Mouse (Mus musculus) C2C12 (cell line): ENCODE results near the gene Cfap298.

Experiments
- CEBPB ChIP-seq: IDR thresholded peaks from one replicate; pipeline ENCODE4 v1.6.1; 2011; ENCODE audit warnings: low read depth, mild to moderate bottlenecking, control low read depth, moderate library complexity
- CTCF ChIP-seq: IDR thresholded peaks from one replicate; pipeline ENCODE4 v1.5.1; 2011; ENCODE audit not compliant: control insufficient read depth, insufficient read depth, insufficient read length
- MAX ChIP-seq: IDR thresholded peaks from one replicate; pipeline ENCODE4 v1.6.1; 2011; ENCODE audit warnings: mild to moderate bottlenecking, control low read depth
- MYOG ChIP-seq: IDR thresholded peaks from one replicate; pipeline ENCODE4 v1.6.1; 2011; ENCODE audit not compliant: control insufficient read depth, insufficient read length; ENCODE audit errors: extremely low read depth
- USF1 ChIP-seq: IDR thresholded peaks from one replicate; pipeline ENCODE4 v1.6.1; 2011; ENCODE audit warnings: low read depth, mild to moderate bottlenecking, control low read depth, moderate library complexity

- TF ChIP-seq CTCF: no peak
- TF ChIP-seq CEBPB: no peak
- no peak for TF ChIP-seq MAX
- no peak for TF ChIP-seq USF1
- TF ChIP-seq MYOG: no peak
These were observed 41.1 kb downstream of the Cfap298 start for GRCm38 (mm10) chr16:90893792-90894191.
